Mouse (Mus musculus) spleen, adult 2 months (tissue): ENCODE measurements around the gene Camta1.

Experiments used
- CTCF ChIP-seq: fragments of 200-500 bp; IDR thresholded peaks from 2 replicates; pipeline ENCODE4 v1.5.1; 2011; ENCODE audit warnings: mild to moderate bottlenecking, inconsistent platforms; ENCODE audit not compliant: insufficient read depth, insufficient read length, insufficient replicate concordance; ENCODE audit errors: extremely low read depth
- POLR2A ChIP-seq: fragments of 200-500 bp; IDR thresholded peaks from 2 replicates; pipeline ENCODE4 v1.6.1; 2011; ENCODE audit warnings: low read depth, low read length, inconsistent platforms

- TF ChIP-seq CTCF (no peak), POLR2A (no peak)
Measured at GRCm38 (mm10) chr4:151179639-151180038, 682.0 kb downstream of the Camta1 start.
